In genomic region chr3:96340611-96341312, GRCm38 (mm10) we compare ENCODE assay signal across 8 mouse cellular contexts. TPM values are rescaled to one million over a fixed set of nuclear protein-coding genes. Genes with fewer than 3 reads are reported as not detected.
A peak's percentile ranks its signal among the peaks of the same experiment; 100 is the strongest.
DNase-seq lines count a peak whose midpoint lies in the region; ATAC-seq and TF ChIP-seq lines count a peak whose summit lies in the region.

No protein-coding gene starts in this region.

- no peak overlapping the region for H3ac ChIP-seq in myocyte (ENCODE audit: control insufficient read depth, insufficient read length)

- H3K9ac ChIP-seq in lung, embryonic 14.5 days, result no peak overlapping the region
- H3K9ac ChIP-seq in lung, postnatal 0 days (replicated peaks; ENCODE audit: low read depth), result no peak overlapping the region
- peak overlapping the region; percentile 4 for H3K9ac ChIP-seq in MEL (ENCODE audit: control insufficient read depth, low read depth, low read length, poor library complexity, severe bottlenecking)

- H3K79me2 ChIP-seq in MEL (ENCODE audit: control insufficient read depth, insufficient read depth, low read length, poor library complexity) (no peaks in the 10 kb centered on the region), myocyte (ENCODE audit: control insufficient read depth, insufficient read depth) (no peaks in the 10 kb centered on the region)

- H3K27ac ChIP-seq in lung, embryonic 14.5 days (ENCODE audit: low read depth), result no peak overlapping the region
- no peak overlapping the region for H3K27ac ChIP-seq in lung, postnatal 0 days (ENCODE audit: low read length)
- no peak overlapping the region for H3K27ac ChIP-seq in MEL (ENCODE audit: control insufficient read depth, low read depth, low read length)

- WGBS in lung, embryonic 14.5 days, result 6% methylated on average over 24 of the region's 24 CpGs
- 3% methylated on average over 24 of the region's 24 CpGs for WGBS in lung, postnatal 0 days

- DNase-seq in lung, embryonic 14.5 days, result peak; percentile 78
- no peak for DNase-seq in lung, postnatal 0 days (ENCODE audit: low spot score)
- peak; percentile 92 for DNase-seq in MEL (ENCODE audit: low read depth, low spot score)
- DNase-seq in forelimb bud, embryonic 11.5 days (ENCODE audit: low read depth, low spot score), result peak; percentile 60
- DNase-seq in cerebellum, adult 11 months, result no peak
- no peak for DNase-seq in adrenal gland, postnatal 14 days

- TF ChIP-seq POLR2A in MEL (IDR thresholded peaks at IDR 0.05; ENCODE audit: control insufficient read depth in 1 of 2, insufficient read depth in 1 of 2, low read depth in 1 of 2, low read length in 2 of 2, poor library complexity in 1 of 2), result no peak
- TF ChIP-seq POLR2A in myocyte (IDR thresholded peaks at IDR 0.05; ENCODE audit: insufficient read length, low read depth), result no peak

- no peaks in the 10 kb centered on the region for H3K4me1 ChIP-seq in lung, embryonic 14.5 days (ENCODE audit: insufficient read depth)
- no peaks in the 10 kb centered on the region for H3K4me1 ChIP-seq in lung, postnatal 0 days (ENCODE audit: insufficient read depth, low read depth, low read length)
- H3K4me1 ChIP-seq in MEL (ENCODE audit: control insufficient read depth in 1 of 2, insufficient read depth in 2 of 2, low read length in 2 of 2), result peaks cover 6 to 30% of the 10 kb centered on the region in 2 experiments

- peak overlapping the region; percentile 45 for H3K4me2 ChIP-seq in lung, embryonic 14.5 days
- no peak overlapping the region for H3K4me2 ChIP-seq in lung, postnatal 0 days (replicated peaks; ENCODE audit: low read depth, low read length)
- H3K4me2 ChIP-seq in myocyte (ENCODE audit: low read depth), result peak overlapping the region; percentile 61

- H3K27me3 ChIP-seq in lung, embryonic 14.5 days (ENCODE audit: insufficient read depth, low read length), result peaks cover 57% of the 10 kb centered on the region
- peaks cover 50% of the 10 kb centered on the region for H3K27me3 ChIP-seq in lung, postnatal 0 days (replicated peaks; ENCODE audit: insufficient read depth, low read length)
- H3K27me3 ChIP-seq in MEL (ENCODE audit: control insufficient read depth in 1 of 2, insufficient read depth in 2 of 2, low read length in 2 of 2) (0 out of 4 replicates have a peak, but pooled peaks cover 0 to 3% of the 10 kb centered on the region in 2 experiments), myocyte (ENCODE audit: control insufficient read depth, insufficient read depth, insufficient read length) (peaks cover 12% of the 10 kb centered on the region)

- TF ChIP-seq EP300 in lung, postnatal 0 days (IDR thresholded peaks at IDR 0.05), result no peak
- TF ChIP-seq EP300 in MEL (IDR thresholded peaks at IDR 0.05; ENCODE audit: low read depth in 1 of 2, low read length in 2 of 2), result no peak

- H3K36me3 ChIP-seq in lung, embryonic 14.5 days (ENCODE audit: insufficient read depth), result no peaks in the 10 kb centered on the region
- H3K36me3 ChIP-seq in lung, postnatal 0 days (ENCODE audit: insufficient read depth, low read length), result no peaks in the 10 kb centered on the region
- H3K36me3 ChIP-seq in MEL (ENCODE audit: control insufficient read depth in 1 of 2, insufficient read depth in 2 of 2, low read length in 2 of 2), result peaks cover 0 to 23% of the 10 kb centered on the region in 2 experiments; a peak in 2 of 4 replicates
- H3K36me3 ChIP-seq in myocyte (ENCODE audit: control insufficient read depth, insufficient read depth), result no peaks in the 10 kb centered on the region

- H3K9me3 ChIP-seq in lung, embryonic 14.5 days (ENCODE audit: low read depth, low read length), result no peaks in the 10 kb centered on the region
- no peaks in the 10 kb centered on the region for H3K9me3 ChIP-seq in lung, postnatal 0 days (ENCODE audit: low read length)
- H3K9me3 ChIP-seq in MEL (replicated peaks; ENCODE audit: insufficient read depth, low read length), result no peaks in the 10 kb centered on the region

- no peak for ATAC-seq in lung, embryonic 14.5 days (ENCODE audit: insufficient read depth)
- ATAC-seq in lung, postnatal 0 days, result no peak
- ATAC-seq in frontal cortex, adult (ENCODE audit: low TSS enrichment), result no peak

- no peak for TF ChIP-seq CTCF in lung, embryonic 14.5 days (IDR thresholded peaks at IDR 0.05; ENCODE audit: low read depth)
- TF ChIP-seq CTCF in lung, postnatal 0 days (IDR thresholded peaks at IDR 0.05), result no peak
- TF ChIP-seq CTCF in MEL (IDR thresholded peaks at IDR 0.05 in 2 of 3, conservative IDR thresholded peaks at IDR 0.05 in 1 of 3; ENCODE audit: control insufficient read depth in 1 of 3, insufficient read depth in 1 of 3, low read depth in 2 of 3, low read length in 3 of 3, poor library complexity in 1 of 3, severe bottlenecking in 1 of 3), result no peak

- no peak overlapping the region for H3K4me3 ChIP-seq in lung, embryonic 14.5 days (ENCODE audit: low read depth, low read length)
- H3K4me3 ChIP-seq in lung, postnatal 0 days (ENCODE audit: low read depth, low read length), result no peak overlapping the region
- H3K4me3 ChIP-seq in MEL (ENCODE audit: control insufficient read depth in 1 of 2, insufficient read depth in 1 of 2, low read depth in 2 of 2, low read length in 2 of 2) (peak overlapping the region; percentile 1 to 42), myocyte (no peak overlapping the region)

- TF ChIP-seq RAD21 in MEL (IDR thresholded peaks at IDR 0.05; ENCODE audit: low read depth, low read length), result no peak

TF ChIP-seq in MEL, 35 proteins besides CTCF, POLR2A, EP300 and RAD21:
- 0 out of 2 replicates have a peak, but pooled peaks have one; percentile 24 for TF ChIP-seq UBTF (IDR thresholded peaks at IDR 0.05; ENCODE audit: borderline replicate concordance, insufficient read depth, low read depth, low read length)
- TF ChIP-seq GATA1 (IDR thresholded peaks at IDR 0.05; ENCODE audit: low read depth, low read length), result peak; percentile 52; the same call in 1 of the 2 replicates
- no peak for TF ChIP-seq MXI1 (IDR thresholded peaks at IDR 0.05; ENCODE audit: low read depth, low read length)
- peak; percentile 99 for TF ChIP-seq TBP (IDR thresholded peaks at IDR 0.05; ENCODE audit: low read depth, low read length)
TF ChIP-seq in MEL: peak in this region for 3.

TF ChIP-seq in myocyte, 11 proteins besides CTCF, POLR2A, EP300 and RAD21:
- no peak for TF ChIP-seq MYOG (IDR thresholded peaks at IDR 0.05; ENCODE audit: control insufficient read depth in 1 of 3, insufficient read depth in 1 of 3, insufficient read length in 2 of 3, low read depth in 2 of 3)
- no peak for TF ChIP-seq TCF12 (IDR thresholded peaks at IDR 0.05; ENCODE audit: insufficient read depth, poor library complexity, severe bottlenecking)
- no peak for TF ChIP-seq POLR2AphosphoS2 (IDR thresholded peaks at IDR 0.05; ENCODE audit: insufficient read length, low read depth)

RNA-seq across cellular contexts. Expression of gene Fcgr1, which starts 47.0 kb away (rescaled TPM):
- 3.3 and 3.9 TPM in 2 replicates for polyA plus RNA-seq in lung, embryonic 14.5 days (2014; fragmentation: Nextera tagmentation; extraction: Ambion mirVana)
- polyA plus RNA-seq in lung, postnatal 0 days (2015; fragmentation: Nextera tagmentation; extraction: Ambion mirVana), result 4.7 and 5.3 TPM in 2 replicates
- total RNA-seq in MEL (2012; rRNA removed), result 3.4 and 4.7 TPM in 2 replicates
- polyA plus RNA-seq in MEL (2012; ENCODE audit: insufficient read depth in 1 of 2, insufficient read length in 2 of 2, low read depth in 1 of 2, low replicate concordance in 2 of 2, missing spikeins in 1 of 2) (1 to 10 TPM in 1 of 2 experiments, not detected in 1; 2.8 TPM), myocyte (2012; fragmentation: generic; extraction: Trizol) (0.05 TPM)
- 0.56 and 1.3 TPM in 2 replicates for total RNA-seq in adrenal gland, postnatal 14 days (2021)

Comparison
In these comparisons a context has a peak if more than half of its experiments do, and no peak if none do; other contexts are left out.
1. DNase-seq: peak in lung, embryonic 14.5 days (single experiment), MEL (single experiment) and forelimb bud, embryonic 11.5 days (single experiment); none in lung, postnatal 0 days (single experiment), cerebellum, adult 11 months (single experiment) and adrenal gland, postnatal 14 days (single experiment).
2. H3K4me3 ChIP-seq: peak in MEL (2 of 2); none in lung, embryonic 14.5 days (single experiment), lung, postnatal 0 days (single experiment) and myocyte (single experiment).